Mouse (Mus musculus) macrophage (primary cell): ENCODE measurements around the gene Ldhc. TPM values are rescaled to one million over a fixed set of nuclear protein-coding genes. Genes with fewer than 3 reads are reported as not detected.

Source experiments
- H3K27ac ChIP-seq: fragments of 350-480 bp; formaldehyde crosslinking; 2 replicates; pipeline ENCODE4 v1.9.0; 2021
- H3K36me3 ChIP-seq: fragments of 350-480 bp; formaldehyde crosslinking; 2 replicates; pipeline ENCODE4 v1.9.0; 2021; ENCODE audit errors: inconsistent target
- H3K4me3 ChIP-seq: fragments of 350-480 bp; formaldehyde crosslinking; 2 replicates; pipeline ENCODE4 v1.9.0; 2021; ENCODE audit errors: inconsistent target
- H3K79me2 ChIP-seq: fragments of 350-480 bp; formaldehyde crosslinking; 2 replicates; pipeline ENCODE4 v1.9.0; 2021; ENCODE audit errors: inconsistent target
- WGBS: methylation state at CpG from one replicate; pipeline ENCODE4 v1.1.7; 2026; ENCODE audit warnings: inconsistent platforms; ENCODE audit not compliant: missing documents; 5-methylcytosine and 5-hydroxymethylcytosine counted together
- polyA plus RNA-seq: library from polyadenylated mRNA; stranded (reverse); fragments of 250-400 nt; gene quantifications from 3 replicates; pipeline ENCODE4 v1.2.4, GENCODE M21; 2018; ENCODE audit warnings: inconsistent platforms

The Ldhc gene
- polyA plus RNA-seq, 1 experiment from 2014 or later = not detected

DNA sequence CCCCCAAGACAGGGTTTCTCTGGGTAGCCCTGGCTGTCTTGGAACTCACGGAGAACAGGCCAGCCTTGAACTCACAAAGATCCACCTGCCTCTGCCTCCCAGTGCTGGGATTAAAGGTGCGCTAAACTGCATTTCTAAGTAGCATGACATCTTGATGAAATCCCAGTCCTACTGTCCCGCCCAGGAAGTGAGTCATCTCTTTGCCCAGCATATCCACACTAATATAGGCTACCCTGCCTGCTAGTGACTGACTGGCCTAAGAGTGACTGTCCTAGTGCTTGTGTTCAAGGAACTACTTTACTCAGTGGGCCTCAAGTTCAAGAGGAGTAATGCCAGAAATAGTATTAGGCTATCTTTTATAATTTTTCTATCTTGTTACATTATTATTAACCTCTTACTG is 55.4 kb downstream of the Ldhc start:
- 92% methylated on average over 3 of the region's 3 CpGs for WGBS
- Histone ChIP-seq H3K79me2 (peaks cover 64% of the 10 kb centered on the region), H3K4me3 (no peak overlapping the region), H3K27ac (no peak overlapping the region), H3K36me3 (peaks cover 13% of the 10 kb centered on the region)

DNA sequence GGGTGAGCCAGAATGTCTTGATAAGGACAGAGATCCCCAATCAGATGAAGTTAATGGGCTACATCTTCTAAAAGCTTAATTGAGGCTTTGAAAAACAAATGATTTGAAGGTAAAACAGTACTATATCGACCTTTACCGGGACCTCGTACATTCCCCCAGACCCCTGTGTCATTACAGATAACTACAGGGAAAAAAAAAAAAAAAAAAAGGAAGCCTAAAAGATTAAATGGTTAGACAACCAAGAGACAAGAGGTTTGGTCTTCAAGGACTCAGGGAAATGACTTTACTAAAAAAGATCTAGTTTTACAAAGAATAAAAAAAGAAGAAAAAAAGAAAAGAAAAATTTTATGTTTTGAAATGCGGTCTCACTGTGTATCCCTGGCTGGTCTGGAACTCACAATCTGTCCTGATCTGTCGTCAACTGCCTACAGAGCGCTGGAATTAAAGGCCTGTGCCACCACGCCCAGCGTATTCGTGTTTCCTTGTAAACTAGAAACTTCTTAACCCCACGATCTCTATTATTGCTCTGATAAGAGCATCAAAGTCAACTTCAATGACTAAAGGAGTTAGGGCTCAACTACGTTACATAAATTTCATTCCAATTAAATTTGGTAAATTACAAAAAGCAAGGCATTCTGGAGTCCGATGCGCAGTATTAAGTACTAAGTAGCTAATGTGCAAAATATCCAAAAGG is 57.8 kb downstream of the Ldhc start:
- peak overlapping the region; percentile 49 for H3K27ac ChIP-seq
- 14% methylated on average over 12 of the region's 13 CpGs for WGBS

DNA sequence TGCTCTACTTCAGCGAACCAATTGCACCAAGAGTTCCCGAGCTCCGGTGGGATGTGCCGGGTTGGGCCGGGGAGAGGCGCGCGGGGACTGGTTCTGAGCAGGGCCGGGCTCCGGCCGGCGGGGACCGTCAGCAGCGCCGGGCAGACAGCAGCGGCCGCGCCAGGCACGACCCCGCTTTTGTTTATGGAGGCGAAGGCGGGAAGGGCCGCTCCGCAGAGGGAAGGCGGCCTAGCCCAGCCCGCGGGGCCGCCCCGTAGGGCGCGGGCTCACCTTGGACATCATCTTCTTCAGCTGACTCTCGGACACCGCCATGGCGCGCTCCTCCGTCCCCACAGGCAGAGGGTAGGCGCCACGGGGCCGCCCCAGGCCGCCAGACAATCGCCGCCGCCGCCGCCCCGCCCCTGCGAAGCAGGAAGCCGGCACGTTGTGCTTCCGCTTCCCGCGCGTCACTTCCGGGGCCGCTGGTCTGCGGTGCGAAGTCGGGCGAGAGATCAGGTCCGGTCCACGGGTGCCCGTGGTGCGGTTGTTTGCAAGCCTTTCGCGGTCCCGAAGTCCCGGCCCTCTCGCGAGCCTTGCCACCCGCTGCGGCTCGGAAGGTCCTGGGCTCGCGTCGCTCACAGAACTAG is 58.7 kb downstream of the Ldhc start, which contains the start of gene Tsg101:
Gene Tsg101 (minus strand): TSS at position 419 of the 626 bp plus-strand sequence.
- H3K36me3 ChIP-seq = no peaks in the 10 kb centered on the region
- under 1% methylated on average over 69 of the region's 75 CpGs for WGBS

More for the DNA sequence above, 57.8 kb downstream of the Ldhc start:
- Histone ChIP-seq H3K4me3 (peak overlapping the region; percentile 78), H3K36me3 (no peaks in the 10 kb centered on the region), H3K79me2 (peaks cover 55% of the 10 kb centered on the region)

DNA sequence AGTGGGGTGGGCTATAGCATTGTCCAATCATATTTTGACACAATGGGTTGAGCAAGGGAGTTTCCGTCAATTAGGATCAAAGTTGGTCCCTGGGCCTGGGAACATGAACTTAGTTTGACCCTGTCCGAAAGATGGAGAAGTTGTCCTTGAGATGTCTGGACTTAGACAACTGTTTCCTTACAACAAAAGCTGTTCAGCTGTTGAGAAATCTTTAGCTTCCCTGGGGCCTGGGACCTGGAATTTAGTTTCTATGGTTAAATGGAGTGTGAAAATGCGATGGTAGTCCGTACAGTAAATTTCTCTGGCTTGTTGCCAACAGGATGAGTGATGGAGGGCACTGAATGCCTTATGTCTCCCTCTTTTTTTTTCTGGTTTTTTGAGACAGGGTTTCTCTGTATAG is 61.1 kb downstream of the Ldhc start:
- Histone ChIP-seq H3K27ac (no peak overlapping the region), H3K36me3 (no peaks in the 10 kb centered on the region), H3K4me3 (no peak overlapping the region), H3K79me2 (peaks cover 22% of the 10 kb centered on the region)
- WGBS = 79% methylated on average over 4 of the region's 4 CpGs

More for the DNA sequence above, 58.7 kb downstream of the Ldhc start, which contains the start of gene Tsg101:
- Histone ChIP-seq H3K4me3 (peak within 1 kb of the TSS; percentile 78), H3K27ac (peak within 1 kb of the TSS; percentile 63), H3K79me2 (peaks cover 47% of the 10 kb centered on the region)

Other genes with a start within 250 kb of the Ldhc start
- 7.7 to 12.6 TPM (median 8.8 TPM) in 3 replicates for gene Sergef, start 221.4 kb upstream of the Ldhc start, polyA plus RNA-seq
- gene Tph1, start 188.7 kb upstream of the Ldhc start, polyA plus RNA-seq = not detected in 3 replicates
- 2.0 to 3.9 TPM (median 2.7 TPM) in 3 replicates for gene Saal1, start 150.5 kb upstream of the Ldhc start, polyA plus RNA-seq
- gene Saa3, start 145.5 kb upstream of the Ldhc start, polyA plus RNA-seq = 50.5 to 83.6 TPM (median 73.1 TPM) in 3 replicates
- not detected in 3 replicates for gene Saa4, start 128.6 kb upstream of the Ldhc start, polyA plus RNA-seq
- not detected in 3 replicates for gene Saa1, start 118.2 kb upstream of the Ldhc start, polyA plus RNA-seq
- not detected in 3 replicates for gene Saa2, start 109.4 kb upstream of the Ldhc start, polyA plus RNA-seq
- 16.3 to 29.8 TPM (median 23.7 TPM) in 3 replicates for gene Hps5, start 65.1 kb upstream of the Ldhc start, polyA plus RNA-seq
- 41.4 to 101 TPM (median 42.4 TPM) in 3 replicates for gene Gtf2h1, start 65.1 kb upstream of the Ldhc start, polyA plus RNA-seq
- 352 to 860 TPM (median 417 TPM) in 3 replicates for gene Ldha, start 19.7 kb upstream of the Ldhc start, polyA plus RNA-seq
- gene Tsg101, start 58.8 kb downstream of the Ldhc start, polyA plus RNA-seq = 62.8 to 220 TPM (median 81.4 TPM) in 3 replicates
- 6.1 to 6.9 TPM (median 6.4 TPM) in 3 replicates for gene Uevld, start 97.3 kb downstream of the Ldhc start, polyA plus RNA-seq
- gene Gm9999, start 122.4 kb downstream of the Ldhc start, polyA plus RNA-seq = not detected in 3 replicates
- 14.1 to 25.5 TPM (median 17.6 TPM) in 3 replicates for gene Spty2d1, start 147.2 kb downstream of the Ldhc start, polyA plus RNA-seq
- 125 to 195 TPM (median 135 TPM) in 3 replicates for gene Tmem86a, start 189.4 kb downstream of the Ldhc start, polyA plus RNA-seq